Mouse (Mus musculus): ENCODE data around the gene Il6st. TPM values are rescaled to one million over a fixed set of nuclear protein-coding genes. Genes with fewer than 3 reads are reported as not detected.

The Il6st gene
- polyA plus RNA-seq, 1 experiment from 2014 or later, result 32.0 TPM

GRCm38 (mm10) chr13:112553304-112553703 is 89.4 kb downstream of the Il6st start:
- no peaks in the 10 kb centered on the region for H3K27me3 ChIP-seq (ENCODE audit: control insufficient read depth, insufficient read depth, low read length)
- no peak for ATAC-seq (ENCODE audit: low FRiP score)
- no peak overlapping the region for H3K4me3 ChIP-seq (replicated peaks; ENCODE audit: low read length)
- no peaks in the 10 kb centered on the region for H3K36me3 ChIP-seq (replicated peaks; ENCODE audit: control insufficient read depth, insufficient read depth)
- H3K9me3 ChIP-seq (ENCODE audit: control insufficient read depth, low read length), result no peaks in the 10 kb centered on the region
- H3K27ac ChIP-seq, result no peak overlapping the region
- no peaks in the 10 kb centered on the region for H3K4me1 ChIP-seq (replicated peaks; ENCODE audit: control insufficient read depth, insufficient read depth, low read length)
- no peak for DNase-seq (ENCODE audit: low spot score)
- H3K4me2 ChIP-seq (replicated peaks), result no peak overlapping the region
- no peak overlapping the region for H3K9ac ChIP-seq
- WGBS, result 96% methylated on average over 5 of the region's 5 CpGs

- Histone ChIP-seq H3K4me1 (replicated peaks; ENCODE audit: control insufficient read depth, insufficient read depth, low read length) (no peaks in the 10 kb centered on the region), H3K4me2 (replicated peaks) (no peak overlapping the region), H3K9ac (no peak overlapping the region), H3K9me3 (ENCODE audit: control insufficient read depth, low read length) (no peaks in the 10 kb centered on the region), H3K4me3 (replicated peaks; ENCODE audit: low read length) (no peak overlapping the region), H3K27me3 (ENCODE audit: control insufficient read depth, insufficient read depth, low read length) (no peaks in the 10 kb centered on the region), H3K36me3 (replicated peaks; ENCODE audit: control insufficient read depth, insufficient read depth) (no peaks in the 10 kb centered on the region), H3K27ac (no peak overlapping the region)
- no peak for DNase-seq (ENCODE audit: low spot score)
- 56% methylated on average over 2 of the region's 2 CpGs for WGBS
- no peak for ATAC-seq (ENCODE audit: low FRiP score)
Measured at GRCm38 (mm10) chr13:112556501-112556900, 92.6 kb downstream of the Il6st start.

Other genes with a start within 250 kb of the Il6st start
- gene Ankrd55, start 175.6 kb upstream of the Il6st start, polyA plus RNA-seq (2014; fragmentation: Nextera tagmentation; extraction: Ambion mirVana), result 9.2 and 10.9 TPM in 2 replicates
- gene Il31ra, start 130.3 kb downstream of the Il6st start, polyA plus RNA-seq (2014; fragmentation: Nextera tagmentation; extraction: Ambion mirVana), result 0.11 and 0.22 TPM in 2 replicates
- 1.8 and 2.0 TPM in 2 replicates for gene Ddx4, start 188.4 kb downstream of the Il6st start, polyA plus RNA-seq (2014; fragmentation: Nextera tagmentation; extraction: Ambion mirVana)
- gene Slc38a9, start 196.7 kb downstream of the Il6st start, polyA plus RNA-seq (2014; fragmentation: Nextera tagmentation; extraction: Ambion mirVana), result 18.5 and 21.0 TPM in 2 replicates

All from hindbrain, embryonic 14.5 days (tissue).